Mouse (Mus musculus) ES-CJ7 (cell line): ENCODE data around the gene Mettl27.
"Not testable (repeated sequence)": the region's sequence is repeated elsewhere in the genome, so short reads cannot be mapped to it uniquely, and the experiment has no call there.

Source experiments
- DNase-seq: peaks from one replicate; pipeline ENCODE4 v3.0.0; 2011; ENCODE audit warnings: low read depth, low spot score

Gene Mettl27

DNA sequence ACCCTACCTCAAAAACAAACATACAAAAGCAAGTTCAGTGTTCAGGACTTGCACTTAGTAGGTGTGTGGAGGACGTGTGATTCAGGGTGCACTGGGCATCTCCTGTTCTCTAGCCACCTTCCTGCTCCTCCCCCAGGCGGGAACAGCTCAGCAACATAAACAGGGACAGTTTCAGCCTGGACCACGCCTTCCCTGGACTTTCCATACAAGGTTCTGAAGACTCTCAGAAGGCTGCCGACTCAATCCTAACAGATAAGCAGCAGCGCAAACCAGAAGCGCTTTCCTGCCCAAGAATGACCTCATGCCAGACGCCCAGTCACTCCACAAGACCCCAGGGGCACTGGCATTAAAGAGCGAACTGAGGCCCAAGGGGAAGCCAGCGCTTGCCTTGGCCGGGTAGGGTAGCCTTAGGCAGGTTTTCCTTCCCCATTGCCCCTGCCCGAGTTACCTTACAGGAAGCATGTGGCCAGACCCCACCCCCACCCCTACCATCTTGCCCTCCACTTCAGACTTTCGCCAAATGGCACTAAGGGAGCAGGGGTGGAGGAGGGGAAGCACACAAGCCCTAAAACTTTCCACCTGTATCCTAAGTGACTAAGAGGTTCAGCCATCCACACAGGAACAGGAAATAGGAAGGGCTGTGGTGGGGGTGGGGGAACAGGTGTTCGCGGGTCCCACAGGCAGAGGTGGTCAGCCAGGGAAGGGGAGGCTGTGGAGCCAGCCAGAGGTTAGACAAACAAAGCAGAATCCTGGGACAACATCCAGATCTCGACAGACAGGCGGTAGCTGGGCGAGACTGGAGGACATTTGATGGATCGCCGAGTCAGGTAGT is 19.1 kb downstream of the Mettl27 start:
- peak; percentile 61 for DNase-seq

- no peak for DNase-seq
Observed at GRCm38 (mm10) chr5:134955491-134955890, 23.3 kb downstream of the Mettl27 start.

- DNase-seq: no peak
Observed at GRCm38 (mm10) chr5:134959114-134959513, 26.9 kb downstream of the Mettl27 start.

GRCm38 (mm10) chr5:134960430-134960829 is 28.3 kb downstream of the Mettl27 start:
- no peak for DNase-seq

DNA sequence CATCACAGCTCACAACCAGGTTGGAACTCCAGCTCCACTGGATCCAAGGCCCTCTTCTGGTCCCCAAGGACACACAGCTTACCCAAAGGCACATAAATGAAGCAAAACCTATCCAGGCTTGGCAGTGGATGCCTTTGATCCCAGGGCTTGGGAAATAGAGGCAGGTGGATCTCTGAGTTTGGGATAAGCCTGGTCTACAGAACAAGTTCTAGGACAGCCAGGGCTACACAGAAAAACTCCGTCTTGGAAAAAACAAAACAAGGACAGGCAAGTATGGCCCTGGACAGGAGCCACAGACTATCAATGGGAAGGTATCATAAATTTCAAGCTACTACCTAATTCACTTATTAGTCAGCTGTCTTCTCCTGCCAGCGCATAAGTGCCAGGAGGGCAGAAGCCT is 29.4 kb downstream of the Mettl27 start:
- no peak for DNase-seq

GRCm38 (mm10) chr5:134963546-134963945 is 31.4 kb downstream of the Mettl27 start:
- peak; percentile 61 for DNase-seq

DNA sequence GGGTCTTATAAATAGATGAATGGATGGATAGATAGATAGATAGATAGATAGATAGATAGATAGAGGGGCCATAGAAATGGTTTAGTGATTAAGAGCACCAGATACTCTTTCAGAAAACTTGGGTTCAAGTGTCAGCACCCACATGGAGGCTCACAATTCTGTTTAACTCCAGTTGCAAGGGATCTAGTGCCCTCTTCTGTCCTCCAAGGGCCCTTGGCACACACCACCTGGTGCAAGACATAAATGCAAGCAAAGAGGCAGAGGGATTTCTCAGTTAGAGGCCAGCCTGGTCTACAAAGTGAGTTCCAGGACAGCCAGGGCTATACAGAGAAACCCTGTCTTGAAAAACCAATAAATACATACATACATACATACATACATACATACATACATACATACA is 32.5 kb downstream of the Mettl27 start:
- DNase-seq: not testable (repeated sequence)

GRCm38 (mm10) chr5:134965473-134965851 is 33.3 kb downstream of the Mettl27 start:
- DNase-seq: peak; percentile 83

DNA sequence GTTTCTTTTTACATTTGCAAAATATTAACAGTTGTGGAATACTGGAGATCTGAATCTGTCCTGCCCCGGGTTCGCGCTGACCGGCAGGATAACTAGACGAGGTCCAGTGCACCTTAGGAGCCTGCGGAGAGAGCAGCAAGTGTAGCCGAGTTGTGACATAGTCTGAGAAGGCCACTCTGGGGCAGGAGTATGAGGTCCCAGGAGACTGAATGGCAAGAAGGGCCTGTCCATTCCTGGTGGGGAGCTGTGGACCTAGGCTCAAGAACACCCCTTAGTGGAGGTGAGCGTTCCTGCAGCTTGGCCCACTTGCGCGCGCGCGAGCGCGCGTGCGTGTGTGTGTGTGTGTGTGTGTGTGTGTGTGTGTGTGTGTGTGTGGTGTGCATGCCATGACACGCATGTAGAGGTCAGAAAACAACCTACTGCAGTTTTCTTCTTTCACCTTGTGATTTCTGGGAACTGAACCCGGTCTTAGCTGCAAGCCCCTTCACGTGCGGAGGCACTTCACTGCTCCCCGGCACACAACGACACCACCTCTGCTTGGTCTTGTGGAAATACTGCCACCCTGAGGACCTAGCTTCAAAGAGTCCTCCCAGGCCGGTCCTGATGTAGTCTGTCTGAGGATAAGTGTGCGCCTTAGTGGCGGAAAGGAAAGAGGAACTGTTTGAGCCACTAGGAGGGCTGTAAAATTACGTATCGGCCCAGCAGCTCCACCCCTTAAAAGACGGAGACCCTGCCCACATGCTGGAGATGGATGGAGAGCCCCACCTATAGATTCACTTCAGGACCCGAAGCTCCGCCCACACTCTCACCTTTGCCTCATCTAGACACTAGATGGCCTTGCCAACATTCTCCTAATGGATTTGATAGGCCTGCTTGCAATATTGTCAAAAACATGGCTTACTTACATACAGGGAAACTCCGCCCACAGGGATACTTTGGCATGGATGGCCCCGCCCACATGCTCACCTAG is 34.0 kb downstream of the Mettl27 start:
- peak; percentile 98 for DNase-seq

DNA sequence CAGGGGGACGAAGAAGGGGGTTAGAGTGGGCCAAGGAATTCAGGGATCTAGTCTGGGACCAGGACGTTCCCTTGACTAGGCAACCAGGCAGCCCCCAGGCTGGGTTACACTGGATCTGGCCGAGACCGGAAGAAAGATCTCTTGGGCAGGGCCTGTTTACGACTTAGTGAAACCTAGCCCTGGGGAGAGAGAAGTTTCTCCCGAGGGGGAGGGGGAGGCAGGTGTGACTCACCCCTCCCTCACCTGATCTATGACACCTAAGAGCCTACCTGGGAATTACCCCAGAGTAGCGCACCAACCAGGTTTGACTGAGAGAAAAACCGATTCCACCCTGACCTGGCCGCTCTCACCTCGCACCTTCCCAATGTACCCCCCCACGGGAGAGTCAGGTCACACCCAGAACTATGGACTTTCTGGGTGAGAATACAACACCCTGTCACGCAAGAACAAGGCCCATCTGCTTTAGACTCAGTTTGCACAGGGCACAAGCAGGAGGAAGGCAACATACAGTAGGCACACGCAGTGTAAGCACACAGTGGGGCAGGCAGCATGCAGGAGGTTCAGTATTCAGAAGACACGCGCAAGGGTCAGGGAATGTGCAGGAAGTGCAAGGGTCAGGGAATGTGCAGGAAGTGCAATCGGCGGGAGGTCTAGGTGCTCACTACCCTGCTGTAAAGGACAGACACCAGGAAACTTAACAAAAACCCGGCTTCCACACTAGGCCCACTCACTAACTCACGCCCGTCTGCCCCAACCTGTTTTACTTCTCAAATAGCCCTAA is 35.2 kb downstream of the Mettl27 start:
- DNase-seq: no peak

- peak; percentile 73 for DNase-seq
Observed at GRCm38 (mm10) chr5:134970671-134971070, 38.5 kb downstream of the Mettl27 start.

DNA sequence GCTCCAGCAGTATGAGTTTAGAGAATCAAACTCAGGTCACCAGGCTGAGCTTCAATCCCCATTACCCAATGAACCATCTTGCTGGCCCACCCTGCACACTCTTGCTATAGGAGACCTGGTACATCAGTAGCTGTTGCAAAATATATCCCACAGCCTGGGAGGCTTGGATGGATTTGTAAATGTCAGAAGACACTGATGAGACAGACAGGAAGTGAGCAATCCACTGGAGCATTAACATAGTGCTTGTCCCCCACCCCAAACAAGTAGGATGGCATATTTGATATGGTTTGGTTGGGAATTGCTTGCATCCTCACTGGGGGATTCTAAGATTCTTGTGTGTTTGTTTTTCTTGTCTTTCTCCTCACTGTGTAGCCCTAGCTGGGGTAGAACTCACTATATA is 40.9 kb downstream of the Mettl27 start:
- DNase-seq: no peak

GRCm38 (mm10) chr5:134973526-134973925 is 41.4 kb downstream of the Mettl27 start:
- DNase-seq: peak; percentile 44

GRCm38 (mm10) chr5:134974294-134974693 is 42.1 kb downstream of the Mettl27 start:
- no peak for DNase-seq

GRCm38 (mm10) chr5:134974921-134975320 is 42.8 kb downstream of the Mettl27 start:
- DNase-seq: no peak

DNA sequence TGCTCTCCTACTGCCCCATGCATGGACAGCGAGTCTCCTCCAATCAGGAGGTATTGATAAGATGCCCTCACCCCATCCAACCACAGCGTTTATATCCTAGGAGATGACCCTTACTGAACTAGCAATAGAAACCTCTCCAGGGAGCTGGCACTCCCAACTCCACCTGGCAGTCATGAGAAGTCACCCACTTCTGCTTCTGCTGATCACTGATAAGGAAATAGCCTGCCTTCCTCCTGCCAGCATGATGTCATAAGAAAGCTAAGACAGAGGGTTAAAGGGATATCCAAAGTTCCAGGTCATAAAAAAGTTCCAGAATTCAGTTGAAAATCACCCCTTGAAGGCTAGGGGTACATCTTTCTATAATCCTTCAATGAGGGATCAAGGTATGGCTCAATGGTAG is 44.0 kb downstream of the Mettl27 start:
- no peak for DNase-seq

GRCm38 (mm10) chr5:134976577-134977250 is 44.5 kb downstream of the Mettl27 start:
- DNase-seq: no peak

DNA sequence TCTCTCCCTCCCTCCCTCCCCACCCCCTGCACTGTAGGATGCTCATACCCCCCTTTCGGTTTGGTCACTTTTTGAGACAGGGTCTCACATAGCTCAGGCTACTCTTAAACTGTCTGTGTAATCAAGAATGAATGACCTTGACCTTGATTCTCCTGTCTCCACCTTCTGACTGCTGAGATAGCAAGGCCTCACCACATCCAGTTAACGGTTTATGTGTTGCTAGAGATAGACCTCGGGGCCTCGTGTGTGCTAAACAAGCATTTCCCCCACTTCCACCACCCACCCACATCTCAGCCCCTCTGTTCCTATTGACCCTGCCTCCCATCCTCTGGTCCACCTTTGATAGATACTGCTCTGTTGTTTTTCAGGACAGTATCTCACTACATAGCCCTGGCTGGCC is 45.7 kb downstream of the Mettl27 start:
- no peak for DNase-seq

- DNase-seq: peak; percentile 78
Observed at GRCm38 (mm10) chr5:134981149-134981548, 49.0 kb downstream of the Mettl27 start.

DNA sequence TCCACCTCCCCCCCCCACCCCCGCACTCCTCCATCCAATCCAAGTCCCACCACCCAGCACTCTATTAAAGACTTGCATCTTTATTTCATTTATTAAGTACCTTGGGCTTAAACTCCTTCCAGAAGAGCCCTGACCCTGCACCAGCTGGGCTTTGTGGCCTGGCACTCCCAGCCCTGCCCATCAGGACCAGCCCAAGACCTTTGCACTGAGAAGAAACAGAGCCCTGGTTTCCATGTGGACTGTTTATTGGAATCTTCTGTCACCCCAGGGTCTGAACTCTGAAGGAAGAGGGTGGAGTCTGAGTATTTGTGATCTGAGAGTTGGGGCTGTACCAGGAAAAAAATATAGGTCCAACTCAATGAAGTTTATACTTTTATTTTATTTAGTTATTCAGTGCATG is 50.9 kb downstream of the Mettl27 start:
- no peak for DNase-seq

GRCm38 (mm10) chr5:134983771-134984170 is 51.6 kb downstream of the Mettl27 start:
- no peak for DNase-seq
